ENCODE assay signal across 10 mouse cellular contexts in genomic region chr15:98891198-98891742, GRCm38 (mm10). TPM values are rescaled to one million over a fixed set of nuclear protein-coding genes. Genes with fewer than 3 reads are reported as not detected.
DNase-seq lines count a peak whose midpoint lies in the region; ATAC-seq and TF ChIP-seq lines count a peak whose summit lies in the region.
"Had no signal": no experiment of that assay in that cellular context is flagged by ENCODE, and none has a peak within 500 bp of the region (broad histone marks: within the 10 kb centered on the region; RNA-seq: fewer than 3 reads in every experiment).

No protein-coding gene starts in this region.

- no peak for TF ChIP-seq EP300 in heart, postnatal 0 days (IDR thresholded peaks at IDR 0.05; ENCODE audit: low read depth)

- 19% methylated on average over 19 of the region's 19 CpGs for WGBS in heart, postnatal 0 days
- WGBS in intestine, postnatal 0 days, result 9% methylated on average over 19 of the region's 19 CpGs

- no peak for DNase-seq in heart, postnatal 0 days (ENCODE audit: low spot score)
- DNase-seq in heart, postnatal 25 days (ENCODE audit: low spot score), result no peak
- DNase-seq in thymus, postnatal 4 days, result peak; percentile 53
- DNase-seq in thymus, postnatal 0 days (ENCODE audit: low spot score), result no peak
- peak; percentile 73 for DNase-seq in yolk sac, embryonic 10.5 days (ENCODE audit: low spot score)
- no peak for DNase-seq in thymus, postnatal 14 days
- DNase-seq in urinary bladder, adult 18-20 months (ENCODE audit: low spot score in 2 of 2), result no peak

- no peak overlapping the region for H3K4me3 ChIP-seq in heart, postnatal 0 days (ENCODE audit: low read depth, low read length)
- H3K4me3 ChIP-seq in intestine, postnatal 0 days (ENCODE audit: low read depth, low read length), result peak overlapping the region; percentile 17
- H3K4me3 ChIP-seq: hindbrain, embryonic 13.5 days had no signal

- TF ChIP-seq CTCF in heart, postnatal 0 days (IDR thresholded peaks at IDR 0.05; ENCODE audit: low read depth), result no peak
- TF ChIP-seq CTCF in intestine, postnatal 0 days (IDR thresholded peaks at IDR 0.05; ENCODE audit: low read depth), result no peak

- H3K9me3 ChIP-seq in heart, postnatal 0 days (replicated peaks; ENCODE audit: control insufficient read depth, low read length), result no peaks in the 10 kb centered on the region
- H3K9me3 ChIP-seq in intestine, postnatal 0 days (ENCODE audit: control insufficient read depth), result no peaks in the 10 kb centered on the region
- H3K9me3 ChIP-seq: hindbrain, embryonic 13.5 days had no signal

- H3K4me2 ChIP-seq in heart, postnatal 0 days (ENCODE audit: low read depth, low read length), result peak overlapping the region; percentile 13; the same call in 1 of the 2 replicates
- peak overlapping the region; percentile 52 for H3K4me2 ChIP-seq in intestine, postnatal 0 days (replicated peaks; ENCODE audit: low read depth)
- H3K4me2 ChIP-seq: hindbrain, embryonic 13.5 days had no signal

- peaks cover 32% of the 10 kb centered on the region for H3K27me3 ChIP-seq in heart, postnatal 0 days (ENCODE audit: control insufficient read depth, insufficient read depth, low read length)
- H3K27me3 ChIP-seq in intestine, postnatal 0 days (replicated peaks; ENCODE audit: control insufficient read depth, insufficient read depth, low read length), result peaks cover 26% of the 10 kb centered on the region

- H3K9ac ChIP-seq in heart, postnatal 0 days (replicated peaks; ENCODE audit: low read depth, low read length), result no peak overlapping the region
- H3K9ac ChIP-seq in intestine, postnatal 0 days (ENCODE audit: low read depth, low read length), result no peak overlapping the region
- H3K9ac ChIP-seq: hindbrain, embryonic 13.5 days had no signal

- H3K27ac ChIP-seq in heart, postnatal 0 days (ENCODE audit: low read depth), result no peak overlapping the region
- no peak overlapping the region for H3K27ac ChIP-seq in intestine, postnatal 0 days (ENCODE audit: low read depth, low read length)
- H3K27ac ChIP-seq: hindbrain, embryonic 13.5 days had no signal

- intact Hi-C loops in heart, postnatal 25 days (cut with DNase I), result no loop called here

- H3K36me3 ChIP-seq in heart, postnatal 0 days (replicated peaks; ENCODE audit: control insufficient read depth, insufficient read depth, low read length), result no peaks in the 10 kb centered on the region
- H3K36me3 ChIP-seq in intestine, postnatal 0 days (ENCODE audit: control insufficient read depth, insufficient read depth), result no peaks in the 10 kb centered on the region
- H3K36me3 ChIP-seq: G1E; hindbrain, embryonic 13.5 days had no signal

- H3K4me1 ChIP-seq in heart, postnatal 0 days (ENCODE audit: control insufficient read depth, insufficient read depth), result peaks cover 18% of the 10 kb centered on the region
- H3K4me1 ChIP-seq in intestine, postnatal 0 days (replicated peaks; ENCODE audit: control insufficient read depth, insufficient read depth, low read length), result peaks cover 13% of the 10 kb centered on the region

- ATAC-seq in heart, postnatal 0 days (ENCODE audit: insufficient read depth, low read depth), result no peak
- ATAC-seq in intestine, postnatal 0 days, result no peak

RNA-seq across cellular contexts. Expression of gene Rhebl1, which starts 3.1 kb away (rescaled TPM):
- 7.5 and 12.6 TPM in 2 replicates for total RNA-seq in heart, postnatal 0 days (2014; rRNA removed; ENCODE audit: low replicate concordance)
- polyA plus RNA-seq in heart, postnatal 0 days (2015; fragmentation: Nextera tagmentation; extraction: Ambion mirVana), result 4.0 and 4.1 TPM in 2 replicates
- total RNA-seq in heart, postnatal 25 days (2021), result 1 to 10 TPM; 2.0 to 2.8 TPM
- polyA plus RNA-seq in thymus, postnatal 0 days (2015; fragmentation: Nextera tagmentation; extraction: Ambion mirVana), result 10.3 and 10.8 TPM in 2 replicates
- polyA plus RNA-seq in intestine, postnatal 0 days (2015; fragmentation: Nextera tagmentation; extraction: Ambion mirVana), result 9.4 and 9.7 TPM in 2 replicates

RNA-seq across cellular contexts. Expression of gene Dhh, which starts 7.1 kb away (rescaled TPM):
- 4.4 and 4.8 TPM in 2 replicates for total RNA-seq in heart, postnatal 0 days (2014; rRNA removed; ENCODE audit: low replicate concordance)
- polyA plus RNA-seq in heart, postnatal 0 days (2015; fragmentation: Nextera tagmentation; extraction: Ambion mirVana), result 1.7 TPM in 2 replicates
- total RNA-seq in heart, postnatal 25 days (2021), result 1 to 10 TPM; 1.8 TPM
- polyA plus RNA-seq in thymus, postnatal 0 days (2015; fragmentation: Nextera tagmentation; extraction: Ambion mirVana), result 0.78 and 0.85 TPM in 2 replicates
- 0.88 and 0.93 TPM in 2 replicates for polyA plus RNA-seq in intestine, postnatal 0 days (2015; fragmentation: Nextera tagmentation; extraction: Ambion mirVana)
- polyA plus RNA-seq: G1E had no signal

RNA-seq across cellular contexts. Expression of gene Kmt2d, which starts 20.3 kb away (rescaled TPM):
- total RNA-seq in heart, postnatal 0 days (2014; rRNA removed; ENCODE audit: low replicate concordance), result 31.6 and 34.4 TPM in 2 replicates
- 5.5 and 6.0 TPM in 2 replicates for polyA plus RNA-seq in heart, postnatal 0 days (2015; fragmentation: Nextera tagmentation; extraction: Ambion mirVana)
- total RNA-seq in heart, postnatal 25 days (2021), result 10 to 100 TPM; 52.1 to 57.7 TPM
- 9.4 and 15.6 TPM in 2 replicates for polyA plus RNA-seq in thymus, postnatal 0 days (2015; fragmentation: Nextera tagmentation; extraction: Ambion mirVana)
- polyA plus RNA-seq in intestine, postnatal 0 days (2015; fragmentation: Nextera tagmentation; extraction: Ambion mirVana), result 5.3 and 6.5 TPM in 2 replicates

RNA-seq across cellular contexts. Expression of gene Lmbr1l, which starts 26.8 kb away (rescaled TPM):
- total RNA-seq in heart, postnatal 0 days (2014; rRNA removed; ENCODE audit: low replicate concordance), result 25.5 and 28.2 TPM in 2 replicates
- polyA plus RNA-seq in heart, postnatal 0 days (2015; fragmentation: Nextera tagmentation; extraction: Ambion mirVana), result 8.0 and 9.6 TPM in 2 replicates
- total RNA-seq in heart, postnatal 25 days (2021), result 10 to 100 TPM; 11.5 to 13.4 TPM
- polyA plus RNA-seq in thymus, postnatal 0 days (2015; fragmentation: Nextera tagmentation; extraction: Ambion mirVana), result 27.8 and 31.9 TPM in 2 replicates
- 27.0 and 30.6 TPM in 2 replicates for polyA plus RNA-seq in intestine, postnatal 0 days (2015; fragmentation: Nextera tagmentation; extraction: Ambion mirVana)

RNA-seq across cellular contexts. Expression of gene Tuba1b, which starts 43.1 kb away (rescaled TPM):
- total RNA-seq in heart, postnatal 0 days (2014; rRNA removed; ENCODE audit: low replicate concordance), result 2,330 and 2,912 TPM in 2 replicates
- polyA plus RNA-seq in heart, postnatal 0 days (2015; fragmentation: Nextera tagmentation; extraction: Ambion mirVana), result 608 and 611 TPM in 2 replicates
- 100 to 1,000 TPM; 163 to 175 TPM for total RNA-seq in heart, postnatal 25 days (2021)
- 1,370 and 1,449 TPM in 2 replicates for polyA plus RNA-seq in thymus, postnatal 0 days (2015; fragmentation: Nextera tagmentation; extraction: Ambion mirVana)
- polyA plus RNA-seq in intestine, postnatal 0 days (2015; fragmentation: Nextera tagmentation; extraction: Ambion mirVana), result 391 and 435 TPM in 2 replicates

Comparison
In these comparisons a context has a peak if more than half of its experiments do, and no peak if none do; other contexts are left out.
1. DNase-seq: peak in thymus, postnatal 4 days (single experiment) and yolk sac, embryonic 10.5 days (single experiment); none in heart, postnatal 0 days (single experiment), heart, postnatal 25 days (single experiment), thymus, postnatal 0 days (single experiment), thymus, postnatal 14 days (single experiment) and urinary bladder, adult 18-20 months (0 of 2).